Mouse (Mus musculus) ES-Bruce4 (cell line): ENCODE data around the gene Gm13030. TPM values are rescaled to one million over a fixed set of nuclear protein-coding genes. Genes with fewer than 3 reads are reported as not detected.
A peak's percentile ranks its signal among the peaks of the same experiment; 100 is the strongest.

Source experiments
- H3K27ac ChIP-seq: 2 replicates; pipeline ENCODE4 v1.5.1; 2012; ENCODE audit warnings: low read length, inconsistent platforms; ENCODE audit not compliant: insufficient read depth
- H3K27me3 ChIP-seq: 2 replicates; pipeline ENCODE4 v1.6.1; 2012; ENCODE audit warnings: mild to moderate bottlenecking, low read length, inconsistent platforms; ENCODE audit not compliant: control insufficient read depth, poor library complexity, insufficient read depth, severe bottlenecking
- H3K36me3 ChIP-seq: 2 replicates; pipeline ENCODE4 v1.6.1; 2012; ENCODE audit warnings: inconsistent platforms, mild to moderate bottlenecking, low read length, moderate library complexity; ENCODE audit not compliant: control insufficient read depth, poor library complexity, insufficient read depth, severe bottlenecking
- H3K4me1 ChIP-seq: one replicate; pipeline ENCODE4 v1.8.1; 2011; ENCODE audit warnings: low read length; ENCODE audit not compliant: control insufficient read depth, insufficient read depth
- H3K4me3 ChIP-seq: 2 replicates; pipeline ENCODE4 v1.5.1; 2011; ENCODE audit warnings: low read depth, mild to moderate bottlenecking, low read length
- H3K9ac ChIP-seq: 2 replicates; pipeline ENCODE4 v1.6.1; 2012; ENCODE audit warnings: low read depth, mild to moderate bottlenecking, inconsistent platforms; ENCODE audit not compliant: poor library complexity, severe bottlenecking
- H3K9me3 ChIP-seq: replicated peaks from 2 replicates; pipeline ENCODE4 v1.6.1; 2012; ENCODE audit warnings: mild to moderate bottlenecking, low read length, inconsistent platforms; ENCODE audit not compliant: control insufficient read depth, poor library complexity, insufficient read depth, severe bottlenecking
- CTCF ChIP-seq: IDR thresholded peaks from one replicate; pipeline ENCODE4 v1.8.1; 2011; ENCODE audit warnings: low read depth, low read length
- EP300 ChIP-seq: IDR thresholded peaks from 2 replicates; pipeline ENCODE4 v1.6.1; 2011; ENCODE audit warnings: low read depth, low read length; ENCODE audit not compliant: insufficient read depth
- POLR2A ChIP-seq: IDR thresholded peaks from one replicate; pipeline ENCODE4 v1.8.1; 2011; ENCODE audit warnings: low read length; ENCODE audit not compliant: insufficient read depth
- polyA plus RNA-seq: library from polyadenylated mRNA; stranded (reverse); fragments of >200 nt; gene quantifications from 2 replicates; pipeline ENCODE4 v1.2.4, GENCODE M21; 2011; ENCODE audit warnings: low read depth; ENCODE audit not compliant: missing spikeins, insufficient read depth, insufficient read length

Gm13030 gene
- polyA plus RNA-seq, 1 experiment = not detected

DNA sequence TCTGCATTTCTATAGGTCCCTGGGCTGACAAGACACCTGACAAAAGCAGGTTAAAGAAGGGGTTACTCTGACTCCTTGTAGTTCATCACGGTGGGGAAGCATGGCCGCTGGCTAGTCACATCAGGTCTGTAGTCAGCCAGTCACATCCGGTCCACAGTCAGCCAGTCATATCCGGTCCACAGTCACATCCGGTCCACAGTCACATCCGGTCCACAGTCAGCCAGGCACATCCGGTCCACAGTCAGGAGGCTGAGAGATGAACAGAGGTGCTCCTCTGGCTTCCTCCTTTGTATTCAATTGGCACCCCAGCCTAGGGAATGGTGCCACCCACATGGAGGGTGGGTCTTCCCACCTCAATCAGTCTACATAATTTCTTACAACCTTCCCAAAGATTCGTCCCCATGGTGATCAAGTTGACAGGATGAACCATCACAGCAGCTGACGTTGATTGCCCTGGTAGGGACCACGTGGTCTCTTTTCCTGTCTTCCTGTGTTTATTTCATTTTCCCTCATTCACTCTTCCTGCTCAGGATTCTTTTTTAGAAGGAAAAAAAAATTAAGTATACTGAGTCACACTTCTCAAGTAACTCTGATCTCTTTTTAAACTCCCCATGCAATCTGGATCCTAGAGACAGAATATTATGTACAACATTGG is 10.3 kb downstream of the Gm13030 start, which contains the start of gene Pla2g5:
TSS of gene Pla2g5 (minus strand) at position 139 of the 655 bp plus-strand sequence.
- no peaks in the 10 kb centered on the region for H3K4me1 ChIP-seq
- no peaks in the 10 kb centered on the region for H3K9me3 ChIP-seq
- H3K9ac ChIP-seq = peak within 1 kb of the TSS; percentile 38; the same call in 1 of the 2 replicates
- H3K36me3 ChIP-seq = no peaks in the 10 kb centered on the region
- peak; percentile 85 for TF ChIP-seq EP300
- peak; percentile 75 for TF ChIP-seq POLR2A
- no peak for TF ChIP-seq CTCF
- peak within 1 kb of the TSS; percentile 74 for H3K4me3 ChIP-seq
- H3K27ac ChIP-seq = peak within 1 kb of the TSS; percentile 82
- H3K27me3 ChIP-seq = no peaks in the 10 kb centered on the region

DNA sequence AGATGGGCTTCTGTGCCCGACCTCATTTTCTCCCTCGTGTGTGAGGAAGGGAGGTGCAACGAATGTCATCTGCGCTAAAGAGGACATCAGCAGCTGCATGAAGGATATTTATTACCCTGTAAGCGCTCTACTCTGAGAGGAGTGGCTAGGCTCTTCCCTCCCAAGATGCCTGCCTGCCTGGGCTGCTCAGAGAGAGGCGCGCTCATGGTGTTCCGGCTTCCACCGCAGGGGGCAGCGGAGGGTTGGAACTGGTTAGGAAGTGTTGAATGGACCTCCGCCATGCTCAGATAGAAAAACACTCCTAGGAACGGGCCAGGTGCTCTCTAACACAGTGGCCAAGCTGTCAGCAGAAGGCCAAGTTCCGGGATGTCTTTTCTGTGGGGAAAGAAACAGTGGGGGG is 14.0 kb downstream of the Gm13030 start:
- Histone ChIP-seq H3K27me3 (no peaks in the 10 kb centered on the region), H3K27ac (no peak overlapping the region), H3K4me3 (peak overlapping the region; percentile 75), H3K36me3 (no peaks in the 10 kb centered on the region), H3K9me3 (no peaks in the 10 kb centered on the region), H3K9ac (0 out of 2 replicates have a peak overlapping the region, but pooled peaks have one; percentile 5), H3K4me1 (no peaks in the 10 kb centered on the region)
- TF ChIP-seq CTCF (peak; percentile 59), POLR2A (no peak), EP300 (0 out of 2 replicates have a peak, but pooled peaks have one; percentile 13)

DNA sequence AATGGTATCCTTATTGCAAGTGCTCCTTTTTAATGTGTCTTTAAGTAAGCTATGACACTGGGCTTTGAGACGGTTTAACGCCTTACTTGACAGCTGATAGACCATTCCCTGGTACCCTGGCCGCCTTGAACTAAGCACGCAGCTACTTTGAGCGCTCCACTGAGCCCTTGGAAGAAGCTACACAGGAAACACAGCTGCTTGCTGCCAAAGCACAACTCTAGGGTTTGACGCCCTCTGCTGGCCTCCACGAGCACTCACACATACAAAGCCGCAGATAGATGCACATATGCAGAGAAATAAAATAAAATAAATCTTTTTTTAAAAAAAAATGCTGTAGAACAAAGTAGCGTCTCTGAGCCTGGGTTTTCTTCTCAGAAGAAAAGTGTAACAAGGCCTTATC is 14.5 kb downstream of the Gm13030 start:
- no peaks in the 10 kb centered on the region for H3K36me3 ChIP-seq
- no peaks in the 10 kb centered on the region for H3K4me1 ChIP-seq
- H3K27me3 ChIP-seq = no peaks in the 10 kb centered on the region
- no peaks in the 10 kb centered on the region for H3K9me3 ChIP-seq
- TF ChIP-seq POLR2A (no peak), CTCF (peak; percentile 76)
- peak overlapping the region; percentile 75 for H3K4me3 ChIP-seq
- no peak overlapping the region for H3K27ac ChIP-seq
- no peak overlapping the region for H3K9ac ChIP-seq

DNA sequence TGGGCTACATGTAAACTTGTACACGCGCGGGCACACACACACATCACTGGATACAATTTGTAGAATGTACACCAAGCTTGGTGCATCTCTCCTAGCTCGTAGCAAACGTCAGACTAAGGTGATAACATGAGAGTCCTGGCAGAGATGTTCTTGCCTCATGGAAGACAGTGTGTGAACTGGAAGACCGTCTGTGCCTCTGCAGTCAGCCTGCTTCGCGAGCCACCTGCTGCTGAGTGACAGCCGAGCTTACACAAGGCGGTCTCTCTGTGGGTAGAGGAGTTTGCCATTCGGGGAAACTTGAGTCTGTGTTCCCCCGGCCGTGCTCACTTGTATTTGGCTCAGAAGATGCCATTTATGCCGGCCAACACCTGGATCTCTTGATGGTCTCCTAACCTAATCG is 15.3 kb downstream of the Gm13030 start:
- TF ChIP-seq POLR2A = no peak
- TF ChIP-seq CTCF = no peak
- TF ChIP-seq EP300 = no peak
- H3K9ac ChIP-seq = no peak overlapping the region
- H3K36me3 ChIP-seq = no peaks in the 10 kb centered on the region

DNA sequence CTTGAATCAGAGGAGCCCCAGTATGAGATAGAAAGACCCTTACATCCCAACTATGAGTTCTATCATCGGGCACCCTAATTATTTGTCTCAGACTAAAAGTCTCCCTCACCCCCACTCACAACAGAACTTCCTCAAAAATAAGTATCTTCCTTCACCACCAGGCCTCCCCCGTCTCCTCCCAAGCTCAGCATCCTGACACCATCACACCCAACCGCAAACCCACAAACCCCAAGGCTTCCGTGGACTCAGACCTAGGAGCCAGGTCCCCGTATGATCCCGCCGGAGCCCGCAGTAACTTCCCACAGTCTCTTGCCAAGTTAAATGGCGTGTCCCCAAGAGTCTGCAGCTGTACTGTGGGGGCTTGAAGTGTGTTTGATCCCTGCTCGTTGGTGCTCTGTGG is 16.2 kb downstream of the Gm13030 start:
- no peak overlapping the region for H3K9ac ChIP-seq
- no peak overlapping the region for H3K4me3 ChIP-seq
- H3K9me3 ChIP-seq = no peaks in the 10 kb centered on the region
- H3K4me1 ChIP-seq = no peaks in the 10 kb centered on the region
- H3K36me3 ChIP-seq = no peaks in the 10 kb centered on the region
- H3K27me3 ChIP-seq = no peaks in the 10 kb centered on the region
- H3K27ac ChIP-seq = no peak overlapping the region
- TF ChIP-seq CTCF (no peak), POLR2A (no peak), EP300 (no peak)

More for the DNA sequence above, 15.3 kb downstream of the Gm13030 start:
- Histone ChIP-seq H3K27me3 (no peaks in the 10 kb centered on the region), H3K4me3 (no peak overlapping the region), H3K27ac (no peak overlapping the region), H3K4me1 (no peaks in the 10 kb centered on the region), H3K9me3 (no peaks in the 10 kb centered on the region)

DNA sequence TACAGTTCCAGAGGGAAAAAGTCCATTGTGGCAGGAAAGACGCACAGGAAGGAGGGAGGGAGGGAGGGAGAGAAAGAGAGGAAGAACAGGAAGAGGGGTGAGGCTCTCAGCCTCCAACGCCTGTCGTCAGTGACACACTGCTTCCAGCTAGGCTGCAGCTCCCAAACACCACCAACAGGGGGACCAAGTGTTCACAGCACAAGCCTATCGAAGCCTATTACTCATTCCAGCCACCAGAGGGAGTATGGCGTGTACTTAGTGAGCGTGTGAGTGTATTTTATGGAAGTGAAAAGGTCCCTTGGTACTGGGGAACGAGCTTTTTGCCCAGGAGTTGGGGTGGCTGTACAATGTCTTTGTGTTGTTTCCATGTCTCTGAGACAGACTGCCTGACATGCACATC is 17.3 kb downstream of the Gm13030 start:
- no peak overlapping the region for H3K27ac ChIP-seq
- no peaks in the 10 kb centered on the region for H3K36me3 ChIP-seq
- no peaks in the 10 kb centered on the region for H3K9me3 ChIP-seq
- no peaks in the 10 kb centered on the region for H3K27me3 ChIP-seq
- H3K4me3 ChIP-seq = no peak overlapping the region
- H3K9ac ChIP-seq = no peak overlapping the region
- no peaks in the 10 kb centered on the region for H3K4me1 ChIP-seq
- TF ChIP-seq POLR2A (no peak), CTCF (peak; percentile 99), EP300 (peak; percentile 60; the same call in 1 of the 2 replicates)
